Mouse (Mus musculus) lung, embryonic 14.5 days (tissue): ENCODE measurements around the gene Hs6st1. TPM values are rescaled to one million over a fixed set of nuclear protein-coding genes. Genes with fewer than 3 reads are reported as not detected.
A peak's percentile ranks its signal among the peaks of the same experiment; 100 is the strongest.

ENCODE experiments used
- ATAC-seq: fragments of 200-750 bp; cut with Nextera tagmentation; 2 replicates; pipeline ENCODE4 v1.8.0; 2017; ENCODE audit warnings: mild to moderate bottlenecking, moderate TSS enrichment, moderate library complexity; ENCODE audit not compliant: insufficient read depth
- DNase-seq: peaks from one replicate; pipeline ENCODE4 v3.0.0-alpha.2; 2015
- H3K27ac ChIP-seq: fragments of 300-500 bp; sonication (generic); 2 replicates; pipeline ENCODE4 v1.5.1; 2014; ENCODE audit warnings: low read depth, mild to moderate bottlenecking, moderate library complexity
- H3K27me3 ChIP-seq: fragments of 300-500 bp; sonication (generic); 2 replicates; pipeline ENCODE4 v1.6.1; 2014; ENCODE audit warnings: low read length, control low read depth; ENCODE audit not compliant: insufficient read depth
- H3K36me3 ChIP-seq: fragments of 300-500 bp; sonication (generic); 2 replicates; pipeline ENCODE4 v1.6.1; 2014; ENCODE audit warnings: control low read depth; ENCODE audit not compliant: insufficient read depth
- H3K4me1 ChIP-seq: fragments of 300-500 bp; sonication (generic); 2 replicates; pipeline ENCODE4 v1.6.1; 2014; ENCODE audit warnings: antibody characterized with exemption, control low read depth; ENCODE audit not compliant: insufficient read depth
- H3K4me2 ChIP-seq: fragments of 300-500 bp; sonication (generic); 2 replicates; pipeline ENCODE4 v1.6.1; 2014; ENCODE audit warnings: mild to moderate bottlenecking
- H3K4me3 ChIP-seq: fragments of 300-500 bp; sonication (generic); 2 replicates; pipeline ENCODE4 v1.5.1; 2014; ENCODE audit warnings: low read depth, low read length
- H3K9ac ChIP-seq: fragments of 300-500 bp; sonication (generic); 2 replicates; pipeline ENCODE4 v1.6.1; 2014
- H3K9me3 ChIP-seq: fragments of 300-500 bp; sonication (generic); 2 replicates; pipeline ENCODE4 v1.6.1; 2016; ENCODE audit warnings: low read depth, low read length, control low read depth
- CTCF ChIP-seq: IDR thresholded peaks from 2 replicates; pipeline ENCODE4 v1.5.1; 2016; ENCODE audit warnings: antibody characterized with exemption, low read depth
- WGBS: fragments of 180-500 bp; shearing (Covaris S2); extraction: QIAGEN DNeasy Blood & Tissue Kit; methylation state at CpG from one replicate; pipeline ENCODE4 v1.1.7; 2014; 5-methylcytosine and 5-hydroxymethylcytosine counted together
- microRNA-seq: library from miRNA; unstranded; fragments of <30 nt; microRNA quantifications from one replicate; pipeline ENCODE4, GENCODE M21; 2016; ENCODE audit warnings: borderline number of aligned reads
- polyA plus RNA-seq: library from polyadenylated mRNA; unstranded; fragments of >200 nt; fragmentation: Nextera tagmentation; extraction: Ambion mirVana; gene quantifications from 2 replicates; pipeline ENCODE4 v1.2.1, GENCODE M21; 2014

Gene Hs6st1
- polyA plus RNA-seq, 1 experiment from 2014 or later: 16.2 TPM

DNA sequence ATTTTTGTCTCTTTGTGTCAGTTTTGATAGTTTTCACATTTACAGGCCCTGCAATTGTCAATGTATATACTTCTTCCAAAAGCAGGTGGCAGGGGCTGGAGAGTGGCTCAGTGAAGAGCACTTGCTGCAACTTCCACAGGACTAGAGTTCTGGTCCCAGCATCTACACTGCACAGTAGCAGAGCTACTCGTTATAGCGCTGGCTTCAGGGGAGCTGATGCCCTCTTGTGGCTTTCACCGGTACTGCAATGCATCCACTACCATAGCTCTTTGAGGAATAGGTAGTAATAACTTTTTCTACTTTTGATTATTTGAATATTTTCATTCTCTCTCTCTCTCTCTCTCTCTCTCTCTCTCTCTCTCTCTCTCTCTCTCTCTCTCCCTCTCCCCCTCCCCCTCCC, 66.4 kb downstream of the Hs6st1 start:
- H3K9me3 ChIP-seq: no peaks in the 10 kb centered on the region
- no peaks in the 10 kb centered on the region; the same call in 1 of the 2 replicates for H3K4me1 ChIP-seq
- DNase-seq: peak; percentile 92
- WGBS: 0% methylated on average over 3 of the region's 3 CpGs
- peak; percentile 93 for TF ChIP-seq CTCF
- H3K9ac ChIP-seq: no peak overlapping the region
- peak; percentile 67; the same call in 1 of the 2 replicates for ATAC-seq
- H3K27ac ChIP-seq: no peak overlapping the region
- no peak overlapping the region for H3K4me3 ChIP-seq
- H3K27me3 ChIP-seq: no peaks in the 10 kb centered on the region
- no peak overlapping the region for H3K4me2 ChIP-seq
- H3K36me3 ChIP-seq: no peaks in the 10 kb centered on the region

DNA sequence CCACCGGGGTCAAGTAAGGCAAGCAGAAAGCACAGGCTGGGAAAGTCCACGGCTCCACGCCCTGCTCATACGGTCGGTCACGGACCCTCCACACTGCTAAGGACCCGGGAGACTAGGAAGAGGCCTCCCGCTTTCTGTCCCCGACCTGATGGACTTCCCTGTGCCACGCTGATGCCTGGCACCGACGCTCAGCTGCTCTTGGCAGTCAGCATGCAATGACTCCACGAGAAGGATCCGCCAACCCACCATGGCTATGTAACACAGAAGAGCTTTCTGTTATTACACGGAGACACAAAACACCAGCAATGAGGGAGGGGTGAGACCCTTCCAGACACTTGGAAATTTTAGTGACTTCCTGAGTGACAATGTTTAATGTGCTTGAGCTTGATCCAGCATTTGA, 72.1 kb downstream of the Hs6st1 start:
- ATAC-seq (no peak), DNase-seq (no peak)
- no peak overlapping the region for H3K27ac ChIP-seq
- H3K4me1 ChIP-seq: no peaks in the 10 kb centered on the region
- peaks cover 27% of the 10 kb centered on the region for H3K36me3 ChIP-seq
- TF ChIP-seq CTCF: no peak
- no peaks in the 10 kb centered on the region for H3K9me3 ChIP-seq
- 92% methylated on average over 15 of the region's 15 CpGs for WGBS
- H3K4me3 ChIP-seq: no peak overlapping the region
- H3K9ac ChIP-seq: no peak overlapping the region
- no peaks in the 10 kb centered on the region for H3K27me3 ChIP-seq
- no peak overlapping the region for H3K4me2 ChIP-seq

DNA sequence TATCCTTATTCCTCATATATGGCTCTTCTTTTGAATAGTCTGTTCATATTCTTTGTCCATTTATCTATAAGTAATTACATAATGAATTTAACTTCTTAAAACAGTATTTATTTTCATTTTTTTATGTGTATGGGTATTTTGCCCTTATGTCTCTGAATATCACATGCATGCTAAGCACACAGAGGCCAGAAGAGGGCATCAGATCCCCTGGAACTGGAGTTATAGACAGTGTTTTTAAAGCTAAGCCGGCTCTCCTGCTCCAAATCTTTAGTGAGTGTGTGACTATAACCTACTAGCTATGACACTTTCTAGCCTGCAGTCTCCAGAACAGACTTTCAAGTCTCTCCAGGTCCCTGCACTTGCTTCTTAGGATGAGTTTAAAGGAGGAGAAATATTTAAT, 76.8 kb downstream of the Hs6st1 start:
- no peaks in the 10 kb centered on the region for H3K27me3 ChIP-seq
- no peaks in the 10 kb centered on the region for H3K9me3 ChIP-seq
- no peaks in the 10 kb centered on the region for H3K4me1 ChIP-seq
- H3K4me2 ChIP-seq: no peak overlapping the region
- WGBS: 16% methylated on average over 1 of the region's 1 CpGs
- DNase-seq: peak; percentile 70
- ATAC-seq: no peak
- peak; percentile 50 for TF ChIP-seq CTCF
- H3K36me3 ChIP-seq: peaks cover 68% of the 10 kb centered on the region
- H3K27ac ChIP-seq: no peak overlapping the region
- H3K4me3 ChIP-seq: no peak overlapping the region
- H3K9ac ChIP-seq: no peak overlapping the region

- TF ChIP-seq CTCF: no peak
- 62% methylated on average over 2 of the region's 2 CpGs for WGBS
- no peak for DNase-seq
- Histone ChIP-seq H3K4me1 (no peaks in the 10 kb centered on the region), H3K9ac (no peak overlapping the region), H3K9me3 (no peaks in the 10 kb centered on the region), H3K4me3 (no peak overlapping the region), H3K27me3 (no peaks in the 10 kb centered on the region), H3K36me3 (peaks cover 84% of the 10 kb centered on the region), H3K27ac (no peak overlapping the region), H3K4me2 (no peak overlapping the region)
- ATAC-seq: no peak
Observed at GRCm38 (mm10) chr1:36148809-36149208, 80.6 kb downstream of the Hs6st1 start.

DNA sequence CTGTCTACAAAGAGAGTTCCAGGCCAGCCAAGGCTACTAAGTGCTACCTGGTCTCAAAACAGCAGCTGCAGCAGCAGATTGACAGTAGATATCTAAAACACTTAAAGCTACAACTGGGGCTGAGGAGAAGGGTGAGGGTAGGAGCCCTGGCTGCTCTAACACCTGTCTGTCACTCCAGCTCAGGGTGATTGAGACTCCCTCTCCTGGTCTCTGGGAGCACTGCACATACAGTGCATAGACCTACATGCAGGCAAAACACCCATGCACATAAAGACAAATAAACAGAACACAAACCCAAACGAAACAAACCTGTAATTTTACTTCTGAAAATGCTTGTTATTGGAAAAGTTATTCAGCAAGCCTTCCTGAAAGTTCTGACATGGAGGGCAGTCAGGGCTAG, 81.2 kb downstream of the Hs6st1 start:
- DNase-seq (peak; percentile 41), ATAC-seq (no peak)
- peak; percentile 58 for TF ChIP-seq CTCF
- H3K36me3 ChIP-seq: peaks cover 85% of the 10 kb centered on the region
- no peaks in the 10 kb centered on the region for H3K9me3 ChIP-seq
- H3K9ac ChIP-seq: no peak overlapping the region
- WGBS: 63% methylated on average over 1 of the region's 1 CpGs
- H3K4me1 ChIP-seq: no peaks in the 10 kb centered on the region
- no peaks in the 10 kb centered on the region for H3K27me3 ChIP-seq
- no peak overlapping the region for H3K27ac ChIP-seq
- no peak overlapping the region for H3K4me2 ChIP-seq
- no peak overlapping the region for H3K4me3 ChIP-seq

Small RNA genes within 50 kb of the gene (microRNA-seq; reads per million reads assigned to microRNA genes)
- gene Mir6897: 1.9 reads per million

Other genes starting within 250 kb of the Hs6st1 start
- gene Uggt1, start 176.3 kb downstream of the Hs6st1 start, polyA plus RNA-seq: 76.6 and 80.4 TPM in 2 replicates
- gene Neurl3, start 206.3 kb downstream of the Hs6st1 start, polyA plus RNA-seq: 2.6 and 4.5 TPM in 2 replicates
- 5.4 and 6.6 TPM in 2 replicates for gene Arid5a, start 239.3 kb downstream of the Hs6st1 start, polyA plus RNA-seq